Mouse (Mus musculus) heart, adult 18-20 months (tissue): ENCODE results near the gene Gpsm2. TPM values are rescaled to one million over a fixed set of nuclear protein-coding genes. Genes with fewer than 3 reads are reported as not detected.
"Not testable (repeated sequence)": the region's sequence is repeated elsewhere in the genome, so short reads cannot be mapped to it uniquely, and the experiment has no call there.

ENCODE experiments used
- DNase-seq, 2 experiments: peaks; one replicate each; pipeline ENCODE4 v3.0.0; 2021 to 2022; ENCODE audit warnings: mixed read lengths in 1 of 2
- total RNA-seq, 2 experiments: library from RNA; stranded (reverse); gene quantifications; 2 replicates each; pipeline ENCODE4 v1.2.3; 2021

The Gpsm2 gene
- total RNA-seq, 2 experiments from 2014 or later: 0.62 to 0.80 TPM

DNA sequence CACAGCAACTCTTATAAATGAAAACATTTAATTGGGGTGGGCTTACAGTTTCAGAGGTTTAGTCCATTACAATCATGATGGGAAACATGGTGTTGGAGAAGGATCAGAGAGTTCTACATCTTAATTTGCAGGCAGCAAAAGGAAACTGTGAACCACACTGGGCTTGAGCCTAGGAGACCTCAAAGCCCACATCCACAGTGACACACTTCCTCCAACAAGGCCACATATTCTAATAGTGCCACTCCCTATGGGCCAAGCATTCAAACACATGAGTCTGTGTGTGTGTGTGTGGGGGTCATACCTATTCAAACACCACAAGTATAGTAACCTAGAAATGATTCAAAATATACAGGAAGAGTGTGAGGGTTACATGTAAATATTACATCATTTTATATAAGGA lies 5.2 kb upstream of the Gpsm2 start:
- no peak for DNase-seq

DNA sequence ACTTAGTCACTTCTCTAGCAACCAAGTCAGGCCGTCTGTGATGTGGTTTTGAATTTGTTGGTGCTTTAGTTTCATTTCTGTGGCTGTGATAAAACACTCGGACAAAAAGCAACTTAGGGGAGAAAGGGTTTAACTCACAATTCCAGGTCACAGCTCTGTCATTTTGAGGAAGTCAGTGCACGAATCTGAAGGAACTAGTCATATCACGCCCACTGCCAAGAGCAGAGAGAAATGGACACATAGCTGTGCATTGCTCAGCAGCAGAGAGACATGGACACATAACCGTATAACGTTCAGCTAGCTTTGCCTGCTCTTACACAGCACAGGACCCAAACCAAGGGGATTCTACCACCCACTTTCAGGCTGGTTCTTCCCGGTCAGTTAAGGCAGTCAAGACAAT lies 4.3 kb upstream of the Gpsm2 start:
- DNase-seq: no peak

DNA sequence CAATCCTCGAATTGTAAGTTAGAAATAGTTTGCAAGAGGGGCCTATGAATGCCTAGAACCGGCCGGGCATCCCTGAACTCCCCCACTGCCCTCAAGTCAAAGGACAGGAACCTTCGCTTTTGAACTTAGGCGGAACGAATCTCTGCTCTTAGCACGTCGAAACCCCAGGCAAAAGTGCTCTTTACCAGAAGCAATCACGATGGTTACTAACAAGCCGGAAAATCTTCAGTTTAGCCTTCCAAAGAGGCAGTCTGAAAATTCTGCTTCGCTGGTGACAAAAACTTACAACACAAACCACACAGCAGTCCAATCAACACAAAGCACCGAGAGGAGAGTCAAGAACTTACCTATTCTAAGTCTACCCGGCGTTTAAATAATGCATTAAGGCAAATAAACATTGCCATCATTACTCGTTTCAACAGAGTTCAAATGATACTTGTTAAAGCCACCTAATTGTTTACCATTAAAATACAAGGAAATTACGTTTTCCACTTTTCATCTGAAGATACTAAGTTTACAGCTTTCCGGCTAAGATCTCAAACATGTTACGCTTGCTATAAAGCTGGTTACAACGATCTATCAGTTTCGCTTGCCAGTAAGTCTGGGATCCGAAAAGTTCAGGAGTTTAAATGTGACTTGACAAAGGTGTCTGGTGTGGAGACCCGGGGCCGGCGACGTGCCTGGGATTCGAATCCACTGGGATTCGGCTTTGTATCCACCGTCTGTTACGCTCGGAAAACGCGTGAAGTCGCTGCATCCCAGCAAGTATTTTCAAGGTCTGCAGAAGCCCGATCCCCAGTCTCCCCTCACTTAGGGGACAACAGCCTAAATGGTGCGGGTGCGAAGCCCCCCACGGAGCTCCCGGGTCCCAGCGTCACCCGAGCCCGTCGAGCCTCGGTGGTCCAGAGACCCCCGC lies 775 bp downstream of the Gpsm2 start:
- peak; percentile 35 to 63 for DNase-seq

DNA sequence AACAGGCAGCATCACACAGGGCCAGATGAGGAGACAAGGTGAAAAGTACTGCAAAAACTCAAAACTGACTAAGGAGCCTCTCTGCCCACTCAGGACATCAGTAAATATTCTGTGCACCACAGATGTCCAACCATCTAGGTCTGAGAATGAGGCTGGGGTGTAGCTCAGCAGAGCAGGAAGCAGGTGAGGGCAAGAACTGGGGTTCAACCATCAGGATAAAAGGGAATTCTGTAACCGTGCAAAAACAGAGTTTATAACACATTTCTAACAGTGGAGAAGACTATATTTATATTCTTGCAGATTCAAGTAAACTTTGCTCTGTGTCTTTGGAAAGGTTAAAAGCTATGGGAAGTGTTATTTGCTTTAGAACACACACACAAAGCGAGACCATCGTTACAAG lies 2.3 kb downstream of the Gpsm2 start:
- no peak for DNase-seq

DNA sequence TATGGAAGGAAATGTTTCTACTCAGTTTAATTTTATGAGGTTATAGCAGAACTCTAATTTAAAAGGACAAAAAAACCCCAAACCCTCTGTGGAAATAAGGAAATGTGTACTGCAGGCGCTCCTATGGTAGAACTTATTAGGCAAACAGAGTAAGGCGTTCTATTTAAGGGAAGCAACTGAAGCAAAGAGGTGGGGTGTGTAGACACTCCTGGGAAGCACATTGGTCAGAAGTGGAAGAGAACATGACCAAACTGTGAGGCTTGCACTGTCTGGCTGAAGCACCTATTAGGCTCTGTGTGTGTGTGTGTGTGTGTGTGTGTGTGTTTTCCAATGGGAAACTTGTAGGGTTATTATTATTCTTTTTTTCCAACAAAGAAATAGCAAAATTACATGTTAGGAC lies 2.8 kb downstream of the Gpsm2 start:
- DNase-seq: no peak

DNA sequence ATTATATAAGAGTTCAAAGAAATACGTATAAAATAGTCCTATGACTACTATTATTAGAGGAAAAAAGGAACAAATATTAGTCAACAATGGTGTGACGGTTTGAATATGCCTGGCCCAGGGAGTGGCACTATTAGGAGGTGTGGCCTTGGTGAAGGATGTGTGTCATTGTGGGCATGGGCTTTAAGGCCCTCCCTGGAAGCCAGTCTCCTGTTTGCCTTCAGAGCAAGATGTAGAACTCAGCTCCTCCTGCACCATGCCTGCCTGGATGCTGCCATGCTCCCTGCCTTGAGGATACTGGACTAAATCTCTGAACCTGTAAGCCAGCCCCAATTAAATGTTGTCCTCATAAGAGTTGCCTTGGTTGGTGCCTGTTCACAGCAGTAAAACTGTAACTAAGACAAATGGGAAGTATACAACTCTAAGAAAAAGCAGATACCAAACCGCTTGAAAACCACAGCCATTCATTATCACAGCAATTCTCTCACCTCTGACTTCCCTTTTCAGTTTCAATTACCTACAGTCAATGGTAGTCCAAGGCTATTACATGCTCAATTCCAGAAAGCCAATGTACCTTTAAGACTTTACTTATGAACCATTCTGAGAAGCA lies 4.1 kb downstream of the Gpsm2 start:
- DNase-seq: no peak

DNA sequence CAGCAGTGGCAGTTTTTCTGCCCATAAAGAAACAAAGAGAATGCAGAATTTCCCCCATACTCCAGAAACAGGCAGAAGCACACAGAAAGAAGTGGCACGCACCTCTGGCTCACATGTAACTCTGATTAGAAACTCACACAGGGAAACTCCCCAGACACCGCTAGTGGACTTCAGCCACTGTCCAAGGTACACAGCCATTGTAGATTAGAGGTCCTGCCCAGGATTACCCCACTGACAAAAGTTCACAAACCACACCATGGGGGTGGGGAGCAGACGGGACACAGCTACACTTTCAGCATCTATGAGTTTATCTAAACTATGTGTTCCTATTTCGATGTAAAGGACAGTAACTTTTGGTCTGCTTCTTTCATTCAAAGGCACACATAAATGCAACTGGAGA lies 7.3 kb downstream of the Gpsm2 start:
- no peak for DNase-seq

DNA sequence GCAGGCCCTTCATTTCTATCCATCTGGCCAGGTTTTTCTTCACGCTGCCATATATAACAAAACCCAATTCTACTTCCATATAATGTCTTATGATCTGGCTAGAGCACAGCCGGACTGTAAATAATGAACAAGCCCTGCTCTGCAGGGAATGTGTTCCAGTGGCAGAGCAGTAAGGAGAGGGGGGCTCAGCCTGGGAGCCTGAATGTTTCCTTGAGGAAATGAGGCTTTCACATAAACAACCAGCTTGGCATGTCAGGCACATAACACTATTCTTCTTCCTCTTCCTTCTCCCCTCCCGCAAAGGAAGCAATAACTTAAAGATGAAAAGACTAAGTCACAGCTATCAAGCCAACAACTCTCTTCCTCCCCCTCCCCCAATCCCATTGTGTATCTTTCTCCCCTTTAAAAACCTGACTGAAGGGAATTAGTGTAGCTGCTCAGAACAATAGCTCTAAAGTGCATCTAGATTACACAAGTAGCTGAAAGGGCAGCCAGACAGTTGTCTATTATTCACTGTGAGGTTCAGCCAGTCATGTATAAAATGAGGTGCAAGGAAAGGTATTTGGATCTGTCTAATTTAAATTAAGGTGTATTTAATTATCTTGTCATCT lies 8.9 kb downstream of the Gpsm2 start:
- no peak for DNase-seq

DNA sequence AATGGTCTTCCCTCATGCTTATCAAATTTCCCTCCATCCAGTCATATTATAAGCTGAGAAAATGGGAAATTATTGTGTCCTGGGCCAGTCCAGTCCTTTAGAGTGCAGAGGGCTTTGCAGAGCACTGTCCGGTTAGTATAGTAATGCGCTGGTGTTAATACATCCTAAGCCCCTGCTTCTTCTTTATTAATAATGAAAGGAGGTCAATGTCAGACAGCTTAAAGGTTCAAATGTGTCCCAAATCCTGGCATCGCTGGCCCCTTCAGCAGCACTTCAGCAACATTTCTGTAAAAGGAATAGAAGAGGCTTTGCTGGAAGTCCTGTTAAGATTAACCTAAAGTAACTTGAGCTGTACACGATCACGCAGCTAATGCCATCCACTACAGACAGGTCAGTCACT lies 10.8 kb downstream of the Gpsm2 start:
- DNase-seq: no peak

DNA sequence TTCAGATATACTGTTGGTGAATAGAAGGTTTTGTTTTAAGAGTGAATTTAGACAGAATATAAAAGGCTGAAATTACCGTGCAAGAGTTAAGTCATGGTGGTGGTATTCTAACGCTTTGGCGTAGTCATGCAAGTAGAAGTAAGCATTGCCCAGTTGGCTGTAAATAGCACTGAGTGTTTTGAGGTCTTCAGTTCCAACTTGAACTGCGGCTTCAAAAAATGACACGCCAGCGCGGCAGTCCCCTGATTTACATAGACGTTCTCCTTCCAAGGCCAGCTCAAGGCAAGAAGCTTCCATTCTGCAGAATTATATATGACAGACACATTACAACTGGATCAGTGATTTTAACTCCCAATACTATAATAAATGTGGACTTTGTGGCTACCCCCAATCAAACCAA lies 19.3 kb downstream of the Gpsm2 start:
- no peak for DNase-seq

DNA sequence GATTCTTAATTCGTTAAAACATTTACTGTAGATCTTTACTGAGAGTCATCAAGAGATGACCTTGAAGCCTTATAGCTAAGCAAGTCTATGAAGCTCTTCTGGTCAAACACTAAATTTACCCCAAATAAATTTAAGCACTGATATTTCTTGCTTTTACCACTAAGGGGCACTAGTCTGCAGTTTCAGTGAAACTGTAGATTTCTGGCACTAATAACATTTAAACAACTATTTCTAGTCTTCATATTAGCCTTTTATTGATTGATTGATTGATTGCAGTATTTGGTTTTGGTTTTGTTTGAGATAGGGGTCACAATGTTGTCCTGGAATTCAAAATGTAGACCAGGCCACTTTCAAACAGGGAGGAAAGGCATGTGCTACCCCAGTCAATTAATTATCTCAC lies 20.9 kb downstream of the Gpsm2 start:
- DNase-seq: no peak

DNA sequence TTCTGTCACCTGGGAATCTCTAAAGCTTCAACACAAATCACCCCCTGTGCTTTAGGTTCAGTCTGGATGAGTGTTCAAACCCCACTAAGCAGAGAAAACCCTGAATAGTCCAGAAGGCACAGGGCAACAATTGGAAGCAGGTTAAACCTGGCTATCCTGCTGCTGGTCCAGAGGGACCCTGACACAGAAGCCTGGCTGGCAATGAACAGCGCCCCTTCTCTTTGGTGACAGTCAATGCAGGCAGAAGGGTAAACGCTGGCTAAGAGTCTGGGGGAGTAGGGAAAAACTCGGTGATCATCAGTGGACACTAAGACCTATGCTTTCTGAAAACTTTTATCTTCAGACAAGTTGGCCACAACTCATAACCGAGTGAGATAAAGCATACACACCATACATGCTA lies 22.3 kb downstream of the Gpsm2 start:
- no peak for DNase-seq

DNA sequence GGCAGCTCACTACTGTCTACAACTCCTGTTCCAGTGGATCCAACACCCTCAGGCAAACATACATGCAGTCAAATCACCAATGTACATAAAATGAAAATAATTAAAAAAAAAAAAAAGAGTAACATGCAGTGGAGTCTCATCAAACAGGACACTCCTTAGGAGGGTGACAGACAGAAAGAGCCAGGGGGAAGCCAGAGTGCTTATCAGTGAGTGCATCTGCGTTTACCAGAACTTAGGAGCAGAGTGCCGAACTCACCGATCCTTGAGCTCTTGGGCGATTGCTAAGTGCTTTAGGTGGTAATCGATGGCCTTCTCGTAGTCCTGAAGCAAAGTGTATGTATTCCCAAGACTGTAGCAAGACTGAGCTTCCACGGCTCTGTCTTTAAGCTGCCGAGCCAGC lies 23.4 kb downstream of the Gpsm2 start:
- DNase-seq: no peak

DNA sequence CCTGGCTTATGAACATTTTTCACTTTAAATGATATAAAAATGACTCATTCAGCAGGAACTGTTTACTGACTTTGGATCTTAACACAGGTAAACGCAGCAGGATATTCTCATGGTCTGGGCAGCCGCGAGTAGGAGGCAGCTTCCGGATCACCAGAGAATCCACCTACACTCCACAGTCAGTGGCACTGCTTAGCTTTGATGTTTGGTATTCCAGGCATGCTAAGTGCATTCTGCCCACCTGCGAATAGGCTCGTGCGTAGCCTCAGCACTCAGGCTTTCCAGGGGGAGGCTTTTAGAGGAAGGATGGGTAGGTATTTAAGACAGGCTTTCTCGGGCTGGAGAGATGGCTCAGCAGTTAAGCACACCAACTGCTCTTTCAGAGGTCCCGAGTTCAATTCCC lies 27.8 kb downstream of the Gpsm2 start:
- no peak for DNase-seq

DNA sequence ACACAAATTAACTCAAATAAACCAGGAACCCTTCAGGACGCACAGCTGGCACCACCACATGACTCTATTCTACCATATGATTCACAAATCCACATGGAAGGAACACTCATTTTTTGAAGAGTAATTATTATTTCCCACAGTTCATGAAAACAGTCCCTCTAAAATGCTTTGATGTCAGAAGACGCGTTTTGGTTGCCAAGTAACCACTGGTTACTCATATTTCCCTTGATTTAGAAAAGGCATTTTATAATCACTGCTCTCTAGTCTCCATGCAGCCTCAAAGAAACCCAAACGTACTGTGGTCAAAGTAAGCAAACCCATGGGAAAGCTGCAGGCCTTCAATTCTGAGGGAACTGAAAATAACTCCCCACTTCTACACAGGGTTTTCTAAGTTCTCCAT lies 32.1 kb downstream of the Gpsm2 start:
- peak in 1 of 2 experiments; percentile 2 for DNase-seq

DNA sequence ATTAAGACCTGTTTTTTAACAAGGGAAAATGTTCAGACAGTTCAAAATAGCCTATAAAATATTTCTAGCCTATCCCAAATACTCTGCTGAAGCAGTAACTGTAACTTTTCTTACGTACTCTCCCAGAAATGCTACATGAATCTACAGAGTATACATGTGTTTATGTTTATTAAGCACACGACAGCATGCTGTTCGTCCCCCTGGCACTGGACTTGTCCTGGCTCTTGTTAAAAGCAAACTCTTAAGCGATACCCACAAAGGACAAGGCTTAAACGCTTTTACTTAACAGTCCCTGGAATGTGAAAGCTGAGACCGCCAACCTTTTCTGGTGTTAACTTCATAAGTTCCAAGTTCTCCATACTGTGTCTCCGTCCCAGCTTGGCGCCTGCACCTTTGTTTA lies 32.7 kb downstream of the Gpsm2 start:
- DNase-seq: no peak

DNA sequence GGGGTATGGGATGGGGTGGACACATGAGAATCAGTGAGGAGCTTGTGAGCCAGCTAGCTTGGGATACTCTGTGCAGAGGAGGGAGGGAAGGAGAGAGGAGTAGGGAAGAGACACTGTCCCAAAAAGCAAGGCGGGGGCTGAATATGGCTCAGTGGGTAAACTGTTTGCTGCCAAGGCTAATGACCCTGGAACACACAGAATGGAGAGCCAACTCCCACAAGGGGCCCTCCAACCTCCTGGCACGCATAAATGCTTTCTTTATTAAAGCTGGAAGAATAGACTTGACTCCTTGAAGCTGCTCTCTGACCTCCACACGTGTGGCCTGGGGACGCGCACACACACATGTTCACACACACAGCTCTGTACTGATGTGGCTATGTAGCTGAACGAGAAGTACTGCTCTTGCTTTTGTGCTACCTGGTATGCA lies 33.1 kb downstream of the Gpsm2 start:
- peak in 1 of 2 experiments; percentile 2 for DNase-seq

DNA sequence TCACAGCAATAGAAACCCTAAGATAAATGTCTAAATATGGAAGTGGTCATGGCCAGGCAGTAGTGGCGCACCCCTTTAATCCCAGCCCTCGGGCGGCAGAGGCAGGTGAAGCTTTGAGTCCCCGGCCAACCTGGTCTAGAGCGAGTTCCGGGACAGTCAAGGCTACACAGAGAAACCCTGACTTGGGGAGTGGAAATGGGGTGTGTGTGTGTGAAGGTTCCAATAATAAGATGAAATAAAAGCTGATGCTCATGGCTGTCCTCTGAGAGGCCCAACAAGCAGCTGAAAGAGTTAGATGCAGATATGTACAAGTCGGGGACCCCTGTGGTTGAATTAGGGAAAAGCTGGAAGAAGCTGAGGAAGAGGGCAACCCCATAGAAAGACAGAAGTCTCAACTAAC lies 36.4 kb downstream of the Gpsm2 start:
- no peak for DNase-seq

DNA sequence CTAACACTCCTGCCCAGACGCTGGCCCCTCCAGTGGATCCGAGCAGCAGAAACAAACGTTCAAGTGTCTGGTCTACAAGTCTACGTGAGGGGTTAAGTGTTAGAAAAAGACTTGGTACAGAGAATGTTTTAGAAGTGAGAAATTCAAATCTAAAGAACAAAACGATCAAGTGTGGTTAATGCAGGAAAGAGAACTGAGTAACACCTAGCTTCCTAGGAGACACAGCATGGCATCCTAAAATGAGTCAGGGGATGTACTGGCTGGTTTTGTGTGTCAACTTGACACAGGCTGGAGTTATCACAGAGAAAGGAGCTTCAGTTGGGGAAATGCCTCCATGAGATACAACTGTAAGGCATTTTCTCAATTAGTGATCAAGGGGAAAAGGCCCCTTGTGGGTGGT lies 38.5 kb downstream of the Gpsm2 start:
- not testable (repeated sequence) for DNase-seq

DNA sequence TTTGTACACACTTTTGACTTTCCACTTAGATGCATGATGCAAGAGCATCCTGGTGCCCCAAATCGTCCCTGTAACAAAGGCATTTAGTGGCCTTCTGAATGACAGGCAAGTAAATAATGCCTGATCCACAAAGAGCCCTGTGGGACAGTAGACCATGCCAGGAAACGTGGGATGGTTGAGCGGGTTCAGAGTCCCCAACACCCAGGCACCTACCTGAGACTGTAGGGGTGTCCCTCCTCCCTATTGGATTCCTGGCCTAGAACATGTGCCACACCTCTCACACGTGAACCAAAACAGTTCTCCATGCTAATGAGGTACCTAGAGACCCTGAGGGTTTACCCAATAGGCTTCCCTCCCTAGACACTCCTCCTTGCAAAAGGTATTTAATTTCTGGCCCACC lies 41.1 kb downstream of the Gpsm2 start:
- DNase-seq: no peak

DNA sequence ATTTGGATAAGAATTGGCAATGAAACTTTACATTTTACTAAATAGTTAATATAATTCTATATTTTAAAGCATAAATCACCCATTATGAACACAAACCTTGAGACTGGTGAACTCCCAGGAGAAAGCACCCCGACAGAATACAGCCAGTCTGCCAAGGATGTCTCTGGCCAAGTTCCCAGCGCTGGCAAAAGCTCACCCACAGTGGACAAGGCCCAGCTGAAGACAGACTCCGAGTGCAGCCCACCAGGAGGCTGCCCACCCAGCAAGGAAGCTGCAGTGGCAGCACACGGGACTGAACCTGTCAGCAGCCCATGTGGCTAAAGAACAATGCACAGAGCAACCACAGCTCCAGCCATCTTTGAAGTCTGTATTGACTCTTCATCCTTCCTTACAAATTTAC lies 45.5 kb downstream of the Gpsm2 start:
- no peak for DNase-seq

DNA sequence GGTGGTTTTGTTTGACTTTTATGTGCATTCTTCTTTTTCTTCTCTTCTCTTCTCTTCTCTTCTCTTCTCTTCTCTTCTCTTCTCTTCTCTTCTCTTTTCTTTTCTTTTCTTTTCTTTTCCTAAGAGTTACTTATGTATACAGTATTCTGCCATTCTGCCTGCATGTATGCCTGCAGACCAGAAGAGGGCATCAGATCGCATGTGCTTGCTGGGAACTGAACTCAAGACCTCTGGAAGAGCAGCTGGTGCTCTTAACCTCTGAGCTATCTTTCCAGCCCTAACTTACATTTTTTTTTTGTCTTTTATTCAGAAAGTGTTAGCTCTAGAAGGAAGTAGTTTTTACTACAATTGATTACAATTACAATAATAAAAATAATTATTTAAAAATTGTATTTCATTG lies 61.2 kb downstream of the Gpsm2 start:
- no peak for DNase-seq

DNA sequence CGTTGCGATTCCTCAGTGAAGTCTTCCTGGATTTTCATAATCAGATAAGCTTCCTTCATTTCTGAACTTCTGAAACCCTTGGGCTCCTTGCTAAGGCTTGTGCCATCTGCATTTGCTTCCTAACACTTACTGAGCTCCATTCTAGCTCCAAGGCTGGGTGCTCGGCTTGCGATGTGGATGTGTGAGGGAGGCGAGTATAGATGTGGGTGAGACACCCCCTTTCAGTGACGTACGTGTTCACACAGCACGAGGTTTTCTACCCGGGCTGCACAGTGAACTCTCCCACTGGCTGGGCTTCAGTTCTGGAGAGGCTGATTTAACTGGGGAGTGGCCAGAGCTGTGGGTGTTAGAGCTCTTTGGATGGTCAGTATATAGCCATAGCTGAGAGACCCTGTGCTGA lies 63.5 kb downstream of the Gpsm2 start:
- DNase-seq: no peak

DNA sequence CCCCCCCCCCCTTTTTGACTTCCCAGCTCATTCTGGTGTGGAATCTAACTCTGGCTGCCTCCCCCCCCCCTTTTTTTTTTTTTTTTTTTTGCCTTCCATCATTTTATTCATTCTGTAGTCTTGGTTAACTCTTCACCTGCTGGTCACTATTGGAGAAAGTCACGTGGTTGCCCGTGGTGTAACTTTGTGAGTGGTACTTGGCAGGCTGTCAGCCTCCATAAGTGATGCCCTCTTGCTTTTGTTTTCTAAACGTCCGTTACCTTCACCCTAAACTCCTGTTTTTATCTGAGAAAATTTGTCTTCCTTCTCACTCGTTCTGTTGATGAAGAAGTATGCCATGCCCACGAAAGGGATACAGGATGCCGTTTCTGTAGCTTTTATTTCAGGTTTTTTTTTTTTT lies 66.6 kb downstream of the Gpsm2 start:
- no peak for DNase-seq
